Mouse (Mus musculus): ENCODE measurements at regions not wholly inside any gene's neighbourhood (a gene's known extent, or its start where the extent isn't known, plus 50 kb on each side); places are given as distances from the start of the nearest gene placed in this dataset.
"Not testable (repeated sequence)": the region's sequence is repeated elsewhere in the genome, so short reads cannot be mapped to it uniquely, and the experiment has no call there.

GRCm38 (mm10) chr15:52406156-52406885 lies 1478.4 kb upstream of the Gm7489 start:
- no peak for DNase-seq

GRCm38 (mm10) chr15:52412869-52413771 lies 1471.6 kb upstream of the Gm7489 start:
- no peak for DNase-seq

GRCm38 (mm10) chr15:52425976-52426375 lies 1458.7 kb upstream of the Gm7489 start:
- no peak for DNase-seq

- DNase-seq = no peak
These were observed 1454.1 kb upstream of the Gm7489 start for GRCm38 (mm10) chr15:52430491-52431158.

GRCm38 (mm10) chr15:52433639-52434038 lies 1451.1 kb upstream of the Gm7489 start:
- DNase-seq = no peak

GRCm38 (mm10) chr15:52438403-52438802 lies 1446.3 kb upstream of the Gm7489 start:
- DNase-seq = no peak

GRCm38 (mm10) chr15:52458782-52459181 lies 1425.9 kb upstream of the Gm7489 start:
- peak; percentile 28 to 37 for DNase-seq

- DNase-seq = no peak
These were observed 1425.4 kb upstream of the Gm7489 start for GRCm38 (mm10) chr15:52459315-52459714.

- no peak for DNase-seq
These were observed 1420.2 kb upstream of the Gm7489 start for GRCm38 (mm10) chr15:52464226-52465138.

GRCm38 (mm10) chr15:52478124-52478523 lies 1406.6 kb upstream of the Gm7489 start:
- not testable (repeated sequence) for DNase-seq

- no peak for DNase-seq
These were observed 1403.9 kb upstream of the Gm7489 start for GRCm38 (mm10) chr15:52480834-52481233.

GRCm38 (mm10) chr15:52483598-52484165 lies 1401.0 kb upstream of the Gm7489 start:
- no peak for DNase-seq

- no peak for DNase-seq
These were observed 1400.4 kb upstream of the Gm7489 start for GRCm38 (mm10) chr15:52484276-52484675.

- no peak for DNase-seq
These were observed 1379.4 kb upstream of the Gm7489 start for GRCm38 (mm10) chr15:52505278-52505831.

- peak in 1 of 2 experiments; percentile 20 for DNase-seq
These were observed 1377.8 kb upstream of the Gm7489 start for GRCm38 (mm10) chr15:52506930-52507329.

GRCm38 (mm10) chr15:52508609-52509008 lies 1376.1 kb upstream of the Gm7489 start:
- no peak for DNase-seq

GRCm38 (mm10) chr15:52510137-52510536 lies 1374.6 kb upstream of the Gm7489 start:
- DNase-seq = no peak

- DNase-seq = no peak
These were observed 1348.1 kb upstream of the Gm7489 start for GRCm38 (mm10) chr15:52536594-52536993.

- no peak for DNase-seq
These were observed 1326.0 kb upstream of the Gm7489 start for GRCm38 (mm10) chr15:52558682-52559081.

- DNase-seq = no peak
These were observed 1320.6 kb upstream of the Gm7489 start for GRCm38 (mm10) chr15:52564078-52564477.

- DNase-seq = no peak
These were observed 1319.3 kb upstream of the Gm7489 start for GRCm38 (mm10) chr15:52565449-52565851.
